Mouse (Mus musculus) frontal cortex, adult 2 months (tissue): ENCODE data around the gene Gng5. TPM values are rescaled to one million over a fixed set of nuclear protein-coding genes. Genes with fewer than 3 reads are reported as not detected.

Source experiments
- DNase-seq, 2 experiments: peaks; one replicate each; pipeline ENCODE4 v3.0.0; 2022; ENCODE audit warnings: low spot score in 1 of 2; ENCODE audit errors: extremely low spot score in 1 of 2
- polyA plus RNA-seq: library from polyadenylated mRNA; depleted of rRNA; stranded (reverse); fragments of >200 nt; gene quantifications from 2 replicates; pipeline ENCODE4 v1.2.3, GENCODE M21; 2012; rRNA removed

Gng5 gene
- polyA plus RNA-seq, 1 experiment = 93.6 TPM

GRCm38 (mm10) chr3:146534986-146535385, 35.4 kb downstream of the Gng5 start:
- no peak for DNase-seq

- no peak for DNase-seq
Measured at GRCm38 (mm10) chr3:146540521-146541273, 41.1 kb downstream of the Gng5 start.

GRCm38 (mm10) chr3:146543632-146544031, 44.0 kb downstream of the Gng5 start:
- DNase-seq = no peak

DNA sequence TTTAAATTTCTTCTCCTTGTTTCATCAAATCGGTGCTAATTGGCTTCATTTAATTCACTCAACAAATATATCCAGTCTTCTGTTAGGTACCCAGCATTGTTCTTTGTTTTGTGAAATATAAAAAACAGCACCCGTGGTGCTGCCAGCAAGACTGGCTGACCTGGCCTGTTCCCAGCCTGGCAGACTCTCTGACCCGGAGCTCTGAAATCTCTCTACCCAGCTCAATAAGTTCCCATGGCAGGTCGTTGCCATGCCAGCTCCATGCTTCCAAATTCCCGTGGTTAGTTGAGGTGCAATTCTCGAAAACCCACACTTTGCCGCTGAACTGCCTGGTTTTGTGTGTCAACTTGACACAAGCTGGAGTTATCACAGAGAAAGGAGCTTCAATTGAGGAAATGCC, 55.2 kb downstream of the Gng5 start:
- no peak for DNase-seq

Other genes starting within 250 kb of the Gng5 start
- gene Ssx2ip, start 95.2 kb upstream of the Gng5 start, polyA plus RNA-seq = 38.1 and 38.9 TPM in 2 replicates
- gene Ctbs, start 50.0 kb upstream of the Gng5 start, polyA plus RNA-seq = 5.1 and 6.0 TPM in 2 replicates
- gene Spata1, start 54 bp upstream of the Gng5 start, polyA plus RNA-seq = 3.4 and 4.7 TPM in 2 replicates
- 18.9 and 19.7 TPM in 2 replicates for gene Rpf1, start 21.6 kb downstream of the Gng5 start, polyA plus RNA-seq
- 0.20 and 0.34 TPM in 2 replicates for gene Uox, start 70.6 kb downstream of the Gng5 start, polyA plus RNA-seq
- not detected in 2 replicates for gene Dnase2b, start 115.8 kb downstream of the Gng5 start, polyA plus RNA-seq
- not detected in 2 replicates for gene 4930503B20Rik, start 151.5 kb downstream of the Gng5 start, polyA plus RNA-seq
- 0.48 and 0.64 TPM in 2 replicates for gene Samd13, start 185.8 kb downstream of the Gng5 start, polyA plus RNA-seq